Mouse (Mus musculus) G1E (cell line): ENCODE results near the gene Fads2.

Source experiments
- CTCF ChIP-seq: IDR thresholded peaks from 2 replicates; pipeline ENCODE4 v1.5.1; 2012; ENCODE audit warnings: low read depth, low read length, inconsistent platforms, mixed read lengths
- GATA1 ChIP-seq: IDR thresholded peaks from 2 replicates; pipeline ENCODE4 v1.6.1; 2012; ENCODE audit warnings: borderline replicate concordance, low read length, inconsistent platforms, mixed read lengths

DNA sequence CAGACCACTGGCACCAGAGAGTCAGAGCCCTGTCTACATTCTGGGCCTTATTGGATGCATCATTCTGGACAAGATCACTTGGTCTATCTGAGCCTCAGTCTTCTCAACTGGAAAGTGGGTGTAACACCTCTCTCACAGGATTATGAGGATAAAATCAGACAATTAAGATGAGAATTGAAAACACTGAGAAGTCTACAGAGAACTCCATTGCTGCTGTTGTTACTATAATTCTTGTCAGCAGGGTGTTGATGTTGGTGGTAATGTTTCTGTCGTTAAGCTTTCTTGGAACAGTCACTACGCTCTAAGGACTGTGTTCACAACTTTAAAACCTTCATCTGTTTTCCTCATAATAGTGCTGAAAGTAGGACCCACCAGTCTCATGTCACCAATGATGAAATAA, 5.1 kb upstream of the Fads2 start:
- TF ChIP-seq CTCF, result no peak
- no peak for TF ChIP-seq GATA1
